Mouse (Mus musculus): Measurements from ENCODE around the gene 4930578G10Rik. TPM values are rescaled to one million over a fixed set of nuclear protein-coding genes. Genes with fewer than 3 reads are reported as not detected.
"Not testable (repeated sequence)": the region's sequence is repeated elsewhere in the genome, so short reads cannot be mapped to it uniquely, and the experiment has no call there.

4930578G10Rik gene
- not detected for polyA plus RNA-seq (2021)

DNA sequence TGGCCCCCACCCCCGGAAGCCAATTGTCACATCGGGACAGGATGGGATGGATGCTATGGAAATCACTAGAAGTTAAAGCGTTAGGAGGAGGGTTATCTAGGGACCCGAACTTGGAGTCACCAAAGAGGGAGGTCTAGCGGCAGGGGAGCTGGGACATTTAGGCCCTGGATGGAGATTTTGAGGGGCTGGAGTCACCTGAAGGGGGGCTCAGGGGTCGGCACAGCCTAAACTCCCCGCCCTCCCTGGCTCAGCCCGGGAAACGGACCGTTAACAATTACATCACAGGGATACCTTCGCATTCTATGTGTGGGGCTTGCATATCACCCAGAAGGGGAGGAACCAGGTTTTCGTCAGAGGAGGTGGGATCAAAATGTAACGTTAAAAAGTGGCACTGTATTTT, at the start of gene 4930578G10Rik:
TSS of gene 4930578G10Rik (plus strand) at position 301 of the 400 bp plus-strand sequence.
- CTCF ChIA-PET; ATAC-seq; DNase-seq (ENCODE audit: low read depth, low spot score); in situ Hi-C loops (cut with MboI; ENCODE audit: low pct_unique_long_range_greater_than_20kb); H3K27me3 ChIP-seq; POLR2A ChIA-PET: not testable (repeated sequence)

DNA sequence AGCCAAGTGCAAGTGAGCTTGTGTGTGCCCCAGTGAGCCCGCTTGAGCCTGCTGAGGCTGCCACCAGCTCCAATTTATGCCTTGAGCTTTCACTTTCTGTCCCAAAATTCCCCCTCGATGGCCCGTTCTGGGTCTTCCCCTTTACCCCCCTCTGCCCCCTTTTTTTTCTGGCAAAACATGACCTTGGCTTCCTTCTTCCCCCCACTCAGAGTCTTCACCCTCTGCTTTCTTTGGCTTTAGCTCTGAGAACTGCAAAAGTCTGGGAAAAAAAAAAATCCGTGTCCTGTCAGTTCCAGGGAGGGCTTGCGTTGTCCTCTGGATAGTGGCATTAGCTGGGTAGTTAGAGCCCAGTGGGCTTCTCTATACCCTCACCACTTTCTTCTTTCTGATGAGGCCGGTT, 21.1 kb downstream of the 4930578G10Rik start, which contains the start of gene Ccl19:
TSS of gene Ccl19 (minus strand) at position 101 of the 400 bp plus-strand sequence.
- ATAC-seq; H3K27me3 ChIP-seq; in situ Hi-C loops (cut with MboI; ENCODE audit: low pct_unique_long_range_greater_than_20kb); POLR2A ChIA-PET; CTCF ChIA-PET; DNase-seq (ENCODE audit: low read depth, low spot score): not testable (repeated sequence)

DNA sequence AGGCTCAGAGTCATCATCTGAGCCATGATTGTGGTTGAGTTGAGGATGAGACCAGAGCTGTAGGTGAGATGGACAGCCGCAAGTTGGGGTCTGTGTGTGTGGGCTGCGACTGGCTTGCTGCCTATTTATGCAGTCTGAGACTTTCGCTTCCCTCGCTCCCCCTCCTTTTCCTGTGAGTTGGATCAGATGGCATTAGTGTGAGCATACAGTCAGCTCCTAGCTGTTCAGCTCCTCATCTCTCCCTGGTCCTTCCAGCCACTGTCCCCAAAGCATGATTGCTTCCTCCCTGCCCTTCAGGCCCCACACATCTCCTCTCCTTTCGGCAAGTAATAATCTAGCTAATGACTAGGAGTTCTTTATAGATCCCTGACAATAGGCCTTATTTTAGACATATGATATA, 38.5 kb downstream of the 4930578G10Rik start, which contains the start of gene Ccl21a:
TSS of gene Ccl21a (minus strand) at position 101 of the 400 bp plus-strand sequence.
- in situ Hi-C loops (cut with MboI; ENCODE audit: low pct_unique_long_range_greater_than_20kb); POLR2A ChIA-PET; H3K27me3 ChIP-seq; DNase-seq (ENCODE audit: low read depth, low spot score); CTCF ChIA-PET; ATAC-seq: not testable (repeated sequence)

DNA sequence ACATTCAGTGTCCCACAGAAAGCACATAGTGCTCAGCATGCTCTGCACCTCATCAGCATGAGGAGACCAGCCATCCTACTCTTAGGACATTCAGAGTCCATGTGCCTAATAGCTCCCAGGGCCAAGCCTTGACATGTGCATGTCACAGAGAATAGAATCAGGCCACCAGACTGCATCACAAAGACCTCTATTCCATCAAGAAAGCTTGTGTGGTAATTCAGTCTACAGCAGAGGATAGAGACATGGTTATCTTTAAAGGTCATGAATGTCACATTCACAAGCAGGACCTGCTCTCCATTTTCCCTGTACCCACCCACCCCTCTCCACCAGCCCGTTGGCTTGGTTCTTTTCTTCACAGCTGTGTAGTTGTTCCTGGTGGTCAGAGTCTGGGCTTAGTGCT, 118.4 kb downstream of the 4930578G10Rik start, which contains the start of gene Fam205a1:
TSS of gene Fam205a1 (minus strand) at position 101 of the 400 bp plus-strand sequence.
- ATAC-seq; DNase-seq (ENCODE audit: low read depth, low spot score); H3K27me3 ChIP-seq; CTCF ChIA-PET; POLR2A ChIA-PET; in situ Hi-C loops (cut with MboI; ENCODE audit: low pct_unique_long_range_greater_than_20kb): not testable (repeated sequence)

DNA sequence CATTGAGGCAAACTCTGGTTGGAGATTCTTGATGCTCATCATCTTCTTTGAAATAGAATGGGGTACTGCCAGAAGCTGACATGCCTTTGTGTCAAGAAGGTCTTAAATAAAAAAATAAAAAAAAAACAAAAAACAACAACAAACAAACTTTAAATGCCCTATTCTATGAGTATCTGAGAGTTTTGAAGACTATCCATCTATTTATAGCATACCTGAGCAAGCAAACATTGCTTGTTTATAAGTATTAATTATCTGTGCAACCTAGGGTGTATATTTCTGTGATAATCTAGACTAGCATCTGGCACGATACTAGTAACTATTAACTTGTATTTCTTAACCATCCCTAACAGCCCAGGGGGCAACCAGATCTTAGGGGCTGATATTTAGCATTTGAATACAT, 121.3 kb downstream of the 4930578G10Rik start, which contains the start of gene Gm12394:
TSS of gene Gm12394 (minus strand) at position 101 of the 400 bp plus-strand sequence.
- CTCF ChIA-PET; POLR2A ChIA-PET; in situ Hi-C loops (cut with MboI; ENCODE audit: low pct_unique_long_range_greater_than_20kb); DNase-seq (ENCODE audit: low read depth, low spot score); H3K27me3 ChIP-seq; ATAC-seq: not testable (repeated sequence)

DNA sequence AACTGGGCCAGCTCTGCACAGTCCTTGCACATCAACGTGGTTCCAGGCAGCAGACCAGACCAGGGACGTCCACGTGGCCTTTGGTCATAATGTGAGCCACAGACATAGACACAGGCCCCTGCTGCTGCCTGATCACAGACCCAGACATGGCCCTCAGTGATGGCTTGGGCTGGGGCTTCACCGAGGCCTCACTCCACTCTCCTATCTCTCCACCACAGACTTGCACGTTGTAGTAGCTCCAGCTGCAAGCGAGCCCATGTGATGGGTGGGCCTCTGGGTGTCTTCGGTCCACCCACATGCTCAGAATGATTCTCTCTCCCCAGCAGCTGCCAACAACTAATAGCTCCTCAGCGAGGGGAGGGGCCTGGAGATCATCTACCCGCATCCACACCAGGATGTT, 125.1 kb downstream of the 4930578G10Rik start:
- ATAC-seq, result not testable (repeated sequence)

DNA sequence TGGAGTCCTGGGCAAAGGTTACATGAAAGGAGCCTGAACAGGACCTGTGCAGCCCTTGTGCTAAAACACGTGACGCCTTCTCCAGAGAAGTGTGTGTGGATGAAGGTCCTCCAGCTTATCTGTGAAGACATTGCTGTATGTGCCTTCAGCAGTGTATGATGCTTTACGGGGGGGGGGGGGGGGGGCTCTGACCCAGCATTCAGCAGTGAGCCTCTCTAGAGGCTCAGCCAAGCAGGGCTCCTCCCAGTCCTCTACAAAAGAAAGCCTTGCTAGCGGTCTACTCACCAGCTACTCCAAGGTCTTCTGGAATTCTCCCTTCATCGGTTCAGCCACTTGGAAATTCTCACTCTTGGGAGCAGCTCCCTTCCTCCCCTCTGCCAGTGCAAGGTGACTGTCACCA, 128.1 kb downstream of the 4930578G10Rik start:
- H3K27me3 ChIP-seq, result peaks cover 15% of the 10 kb centered on the region
- CTCF ChIA-PET; in situ Hi-C loops (cut with MboI; ENCODE audit: low pct_unique_long_range_greater_than_20kb); ATAC-seq; DNase-seq (ENCODE audit: low read depth, low spot score); POLR2A ChIA-PET: not testable (repeated sequence)

More for the DNA sequence above, 125.1 kb downstream of the 4930578G10Rik start:
- H3K27me3 ChIP-seq; POLR2A ChIA-PET; CTCF ChIA-PET; DNase-seq (ENCODE audit: low read depth, low spot score); in situ Hi-C loops (cut with MboI; ENCODE audit: low pct_unique_long_range_greater_than_20kb): not testable (repeated sequence)

DNA sequence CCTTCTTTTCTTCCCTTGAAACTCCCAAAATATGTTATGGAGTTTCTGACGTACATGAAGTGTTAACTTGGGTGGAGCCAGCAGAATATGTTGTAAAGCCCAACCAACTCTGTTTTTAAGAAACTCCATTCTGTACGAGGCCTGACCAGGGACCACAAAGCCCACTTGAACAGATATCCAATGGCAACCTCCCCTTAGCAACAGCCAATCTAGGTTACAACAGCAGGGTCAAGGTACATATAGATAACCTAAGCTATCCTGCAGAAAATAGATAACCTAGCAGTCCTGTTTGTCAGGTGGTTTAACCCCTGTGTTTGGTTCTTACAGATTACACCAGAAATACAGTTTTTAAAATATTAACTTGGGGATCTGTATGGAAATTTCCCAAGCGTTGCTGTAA, 132.0 kb downstream of the 4930578G10Rik start:
- ChIA-PET CTCF (no interaction called here), POLR2A (no interaction called here)
- DNase-seq (ENCODE audit: low read depth, low spot score) (no peak), ATAC-seq (no peak)
- peaks cover 24% of the 10 kb centered on the region for H3K27me3 ChIP-seq
- no peak for TF ChIP-seq CTCF (IDR thresholded peaks at IDR 0.05)
- in situ Hi-C loops (cut with MboI; ENCODE audit: low pct_unique_long_range_greater_than_20kb), result no loop called here

DNA sequence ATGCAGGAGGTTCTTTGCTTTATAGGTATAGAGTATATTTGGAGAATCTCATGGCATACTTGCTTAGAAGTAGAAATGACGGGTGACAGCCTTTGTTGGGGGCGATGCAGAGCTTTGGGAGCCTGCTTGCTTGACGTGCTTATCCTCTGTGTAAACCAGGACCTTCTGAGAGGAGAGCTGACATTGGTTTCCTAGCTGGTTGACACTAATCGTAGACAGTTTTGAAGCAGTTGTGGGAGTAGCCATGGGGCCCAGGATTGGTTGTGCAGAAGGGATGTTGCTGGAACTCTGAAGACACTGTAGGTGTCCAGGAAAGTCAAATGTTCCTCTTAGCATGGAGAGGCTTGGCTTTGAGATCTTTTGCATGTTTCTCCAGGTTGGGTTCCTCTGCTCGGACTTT, 132.8 kb downstream of the 4930578G10Rik start:
- ChIA-PET CTCF (no interaction called here), POLR2A (no interaction called here)
- in situ Hi-C loops (cut with MboI; ENCODE audit: low pct_unique_long_range_greater_than_20kb), result no loop called here
- TF ChIP-seq CTCF (IDR thresholded peaks at IDR 0.05), result no peak
- DNase-seq (ENCODE audit: low read depth, low spot score), result no peak
- peaks cover 27% of the 10 kb centered on the region for H3K27me3 ChIP-seq
- no peak for ATAC-seq

DNA sequence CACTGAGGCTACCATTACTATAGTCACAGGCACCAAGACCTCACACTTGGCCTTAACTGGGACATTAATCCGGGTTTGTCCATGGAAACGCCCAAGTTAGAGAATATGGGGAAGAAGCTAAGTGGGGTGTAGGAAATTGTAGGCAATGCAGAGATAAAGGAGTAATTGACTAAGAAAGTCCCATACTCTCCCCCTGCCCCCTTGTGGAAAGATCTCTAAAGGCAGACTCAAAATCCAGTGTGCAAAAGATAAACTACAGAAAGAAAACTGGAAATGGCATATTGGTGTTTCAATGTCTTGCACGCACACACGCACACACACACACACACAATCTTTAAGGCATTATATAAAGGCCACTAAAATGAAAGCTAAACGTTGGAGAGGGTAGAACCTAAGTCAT, 135.4 kb downstream of the 4930578G10Rik start:
- in situ Hi-C loops (cut with MboI; ENCODE audit: low pct_unique_long_range_greater_than_20kb), result no loop called here
- no peak for TF ChIP-seq CTCF (IDR thresholded peaks at IDR 0.05)
- DNase-seq (ENCODE audit: low read depth, low spot score), result no peak
- CTCF ChIA-PET, result no interaction called here
- POLR2A ChIA-PET, result no interaction called here
- H3K27me3 ChIP-seq, result peaks cover 43% of the 10 kb centered on the region
- ATAC-seq, result no peak

DNA sequence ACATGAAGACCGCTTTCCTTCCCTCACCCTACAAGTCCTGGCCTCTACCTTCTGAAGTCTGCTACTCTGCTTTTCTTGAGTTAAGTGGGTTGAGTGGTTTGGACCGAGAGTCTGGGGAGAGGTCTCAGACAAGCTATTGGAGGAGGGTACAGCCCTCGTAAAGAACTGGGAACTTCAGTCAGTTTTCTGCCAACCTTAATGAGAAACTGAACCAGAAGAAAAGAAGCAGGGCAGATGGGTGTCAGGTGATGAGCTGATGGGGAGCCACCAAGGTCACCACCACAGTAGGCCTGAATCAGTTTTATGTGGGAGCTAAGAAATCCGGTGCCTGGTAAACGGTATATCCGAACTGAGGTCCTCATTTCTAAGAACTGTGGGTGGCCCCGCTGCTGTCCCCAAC, 136.8 kb downstream of the 4930578G10Rik start:
- DNase-seq (ENCODE audit: low read depth, low spot score) (no peak), ATAC-seq (no peak)
- POLR2A ChIA-PET, result no interaction called here
- no peak for TF ChIP-seq CTCF (IDR thresholded peaks at IDR 0.05)
- CTCF ChIA-PET, result interaction anchor here (1.0 kb wide), 1 partner anchor 67 kb away, joined by 3 read pairs; no protein-coding TSS in a partner anchor
- peaks cover 38% of the 10 kb centered on the region for H3K27me3 ChIP-seq
- in situ Hi-C loops (cut with MboI; ENCODE audit: low pct_unique_long_range_greater_than_20kb), result no loop called here

DNA sequence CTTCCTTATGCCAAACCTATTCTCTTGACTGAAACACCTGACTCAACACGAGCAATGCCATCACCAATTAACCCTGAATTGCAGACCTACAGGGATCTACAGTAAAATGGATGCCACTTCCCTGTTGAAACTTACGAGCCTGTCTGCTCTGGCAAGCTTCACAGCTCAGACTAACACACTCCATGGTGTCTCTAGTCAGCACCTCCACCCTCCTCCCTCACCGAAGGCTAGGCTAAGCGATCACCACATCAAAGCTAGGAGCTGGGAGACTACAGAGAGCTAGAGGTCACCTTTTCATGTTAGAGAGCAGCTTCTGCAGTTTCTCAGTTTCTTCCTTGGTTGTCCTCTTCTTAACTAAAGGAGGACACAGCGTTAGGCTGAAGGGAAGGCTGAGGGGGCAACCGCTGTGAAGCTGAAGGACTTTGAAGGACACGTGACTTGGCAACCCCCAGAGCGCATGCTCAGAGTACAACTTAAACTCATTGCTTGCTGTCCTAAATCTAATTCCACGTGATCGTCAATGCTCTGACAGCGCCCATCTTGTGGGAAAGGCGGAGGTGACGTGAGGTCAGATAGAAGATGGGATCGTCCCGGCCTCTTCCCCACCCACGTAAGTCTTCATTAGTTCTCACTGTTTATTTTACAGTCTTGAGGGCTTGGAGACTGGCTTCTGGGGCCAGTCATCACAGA, 137.5 kb downstream of the 4930578G10Rik start:
- in situ Hi-C loops (cut with MboI; ENCODE audit: low pct_unique_long_range_greater_than_20kb), result no loop called here
- POLR2A ChIA-PET, result no interaction called here
- DNase-seq (ENCODE audit: low read depth, low spot score), result no peak
- no peak for ATAC-seq
- CTCF ChIA-PET, result no interaction called here
- no peak for TF ChIP-seq CTCF (IDR thresholded peaks at IDR 0.05)
- H3K27me3 ChIP-seq, result peaks cover 30% of the 10 kb centered on the region

Measured in Patski (cell line).